Mouse (Mus musculus) retina, embryonic 14.5 days (tissue): ENCODE data around the gene Cd2bp2.
A peak's percentile ranks its signal among the peaks of the same experiment; 100 is the strongest.
"Not testable (repeated sequence)": the region's sequence is repeated elsewhere in the genome, so short reads cannot be mapped to it uniquely, and the experiment has no call there.

Source experiments
- DNase-seq: peaks from one replicate; pipeline ENCODE4 v3.0.0-alpha.2; 2015; ENCODE audit warnings: low spot score

Gene Cd2bp2

GRCm38 (mm10) chr7:127190672-127191071 lies 5.2 kb downstream of the Cd2bp2 start:
- DNase-seq: no peak

- no peak for DNase-seq
Observed at GRCm38 (mm10) chr7:127188305-127189276, 7.3 kb downstream of the Cd2bp2 start.

DNA sequence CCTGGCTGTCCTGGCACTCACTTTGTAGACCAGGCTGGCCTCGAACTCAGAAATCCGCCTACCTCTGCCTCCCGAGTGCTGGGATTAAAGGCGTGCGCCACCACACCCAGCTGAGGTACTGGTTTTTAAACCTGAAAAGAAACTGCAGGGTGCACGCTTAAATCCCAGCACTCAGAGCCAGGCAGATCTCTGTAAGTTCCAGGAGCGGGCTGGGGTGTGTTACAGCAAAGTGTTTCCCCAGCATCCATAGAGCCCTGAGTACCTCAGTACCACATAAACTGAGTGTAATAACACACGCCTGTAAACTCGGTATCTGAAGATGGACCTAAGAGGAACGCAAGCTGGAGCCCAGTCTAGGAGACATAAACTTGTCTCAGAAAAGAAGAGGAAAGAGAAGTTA lies 8.5 kb downstream of the Cd2bp2 start:
- DNase-seq: no peak

DNA sequence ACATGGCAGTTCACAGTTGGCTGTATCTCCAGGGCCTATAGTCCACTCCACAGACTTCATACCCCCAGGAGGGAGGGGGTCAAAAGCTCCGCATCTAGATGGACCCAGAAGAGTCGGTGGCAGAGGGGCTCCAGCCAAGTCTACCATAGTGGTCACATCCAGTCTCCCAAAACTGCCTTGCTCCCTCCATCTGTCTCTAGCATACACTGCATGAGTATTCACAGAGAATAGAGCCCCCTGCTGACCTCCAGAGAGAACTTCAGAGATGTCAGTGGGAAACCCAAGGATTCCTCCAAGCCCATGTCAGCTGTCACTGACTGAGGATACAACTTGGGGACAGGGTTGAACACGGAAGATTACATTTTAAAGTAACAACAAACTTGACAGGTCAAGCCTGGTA lies 10.2 kb downstream of the Cd2bp2 start:
- peak; percentile 66 for DNase-seq

DNA sequence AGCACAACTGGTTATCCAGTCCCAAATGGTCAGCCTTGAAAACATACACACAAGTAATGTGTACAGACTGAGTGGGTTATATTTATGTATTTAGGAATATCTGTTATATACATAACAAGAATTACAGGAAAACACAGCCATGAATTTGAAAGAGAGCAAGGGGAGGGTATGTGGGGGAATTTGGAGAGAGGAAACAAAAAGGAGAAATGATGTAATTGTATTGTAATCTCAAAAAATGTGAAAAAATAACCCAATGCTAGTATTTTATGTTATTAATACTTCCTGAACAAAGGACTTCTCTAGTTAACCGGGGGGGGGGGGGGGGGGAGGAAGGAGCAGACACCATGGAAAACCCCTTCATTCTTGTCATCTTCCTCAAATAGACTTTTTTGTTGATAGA lies 11.1 kb downstream of the Cd2bp2 start:
- no peak for DNase-seq

DNA sequence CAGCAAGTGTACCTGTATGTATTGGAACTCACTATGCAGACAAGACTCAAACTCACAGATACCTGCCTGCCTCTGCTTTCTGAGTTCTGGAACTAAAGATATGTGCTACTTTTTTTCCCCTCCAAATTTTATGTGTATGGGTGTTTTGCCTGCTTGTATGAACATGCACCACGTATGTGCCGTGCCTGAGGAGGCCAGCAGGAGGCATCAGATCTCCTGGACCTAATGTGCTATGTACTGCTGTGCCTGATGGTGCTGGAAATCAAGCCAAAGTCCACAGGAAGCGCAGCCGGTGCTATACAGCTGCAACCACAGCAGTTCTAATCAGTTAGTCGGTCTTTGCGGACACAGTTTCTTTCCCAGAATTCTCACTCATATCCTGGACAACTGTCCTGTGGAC lies 12.0 kb downstream of the Cd2bp2 start:
- peak; percentile 14 for DNase-seq

GRCm38 (mm10) chr7:127183345-127183744 lies 12.5 kb downstream of the Cd2bp2 start:
- DNase-seq: no peak

- not testable (repeated sequence) for DNase-seq
Observed at GRCm38 (mm10) chr7:127181724-127182123, 14.1 kb downstream of the Cd2bp2 start.

DNA sequence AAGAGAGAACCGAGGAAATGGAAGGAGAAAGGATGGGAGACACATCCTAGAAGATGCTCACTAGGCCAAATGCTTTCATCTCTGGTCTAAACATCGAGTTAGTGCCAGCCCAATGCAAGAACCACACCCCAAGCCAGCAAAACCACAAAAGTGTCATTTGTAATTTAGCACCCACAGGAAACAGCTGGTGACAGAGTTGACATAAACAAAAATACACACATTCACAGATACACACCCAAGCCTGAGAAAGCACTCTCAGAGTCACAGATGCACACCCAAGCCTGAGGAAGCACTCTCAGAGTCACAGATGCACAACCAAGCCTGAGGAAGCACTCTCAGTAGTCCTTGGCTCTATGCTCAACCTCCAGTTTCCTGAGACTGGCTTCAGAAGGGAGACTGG lies 15.1 kb downstream of the Cd2bp2 start:
- no peak for DNase-seq

GRCm38 (mm10) chr7:127176937-127177336 lies 18.9 kb downstream of the Cd2bp2 start:
- no peak for DNase-seq

- no peak for DNase-seq
Observed at GRCm38 (mm10) chr7:127166501-127166900, 29.3 kb downstream of the Cd2bp2 start.

DNA sequence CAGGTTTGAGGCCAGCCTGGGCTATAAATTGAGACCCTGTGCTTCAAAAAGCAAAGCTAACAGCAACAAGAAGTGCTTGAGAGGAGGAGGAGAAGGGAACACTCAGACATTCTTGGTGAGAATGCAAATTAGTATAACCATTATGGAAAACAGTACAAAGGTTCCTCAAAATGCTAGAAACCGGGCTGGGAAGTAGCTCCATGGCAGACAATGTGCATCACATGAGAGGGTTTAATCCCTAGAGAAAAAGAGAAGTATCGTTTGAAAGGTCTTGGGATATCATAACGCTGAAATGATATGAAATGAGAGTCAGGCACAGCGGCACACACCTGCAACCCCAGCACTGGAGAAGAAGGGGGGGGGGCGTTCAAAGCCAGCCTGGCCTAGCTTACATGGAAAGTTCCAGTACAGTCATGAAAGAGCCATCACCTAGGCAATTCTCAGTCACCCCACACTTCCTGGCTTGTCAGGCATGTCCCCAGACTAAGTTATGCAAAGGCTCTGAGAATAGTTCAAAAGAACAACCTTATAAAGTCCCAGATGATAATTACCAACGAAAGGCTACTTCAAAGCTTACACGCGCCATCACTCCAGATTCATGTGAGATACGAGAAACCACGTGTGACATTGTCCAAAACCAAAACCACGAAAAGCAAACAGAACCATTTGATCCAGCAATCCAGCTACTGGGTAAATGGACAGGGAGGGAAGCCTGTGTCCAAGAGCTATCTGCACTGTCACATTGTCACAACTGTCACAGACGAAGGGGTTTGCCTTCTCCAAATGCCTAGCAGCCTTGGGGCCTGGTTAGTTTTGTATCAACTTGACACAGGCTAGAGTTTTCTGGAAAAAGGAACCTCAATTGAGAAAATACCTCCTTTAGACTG lies 30.0 kb downstream of the Cd2bp2 start:
- no peak for DNase-seq

DNA sequence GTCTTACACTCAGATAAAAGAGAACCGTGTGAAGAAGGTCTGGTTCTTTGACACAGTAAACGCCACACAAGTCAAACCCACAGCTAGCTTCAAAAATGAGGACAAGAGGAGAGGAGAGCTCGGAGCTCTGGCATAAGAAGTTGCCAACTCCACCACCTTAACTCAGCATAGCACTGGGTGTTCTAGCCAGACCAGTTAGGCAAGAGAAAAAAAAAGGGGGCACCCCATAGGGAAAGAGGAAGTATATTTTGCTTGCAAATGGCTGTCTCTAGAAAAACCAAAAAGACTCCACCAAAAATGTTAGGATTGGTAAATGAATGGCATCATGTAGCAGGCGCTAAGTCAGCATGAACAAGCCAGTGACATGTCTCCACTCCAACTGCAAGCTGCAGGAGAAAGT lies 31.8 kb downstream of the Cd2bp2 start:
- no peak for DNase-seq

DNA sequence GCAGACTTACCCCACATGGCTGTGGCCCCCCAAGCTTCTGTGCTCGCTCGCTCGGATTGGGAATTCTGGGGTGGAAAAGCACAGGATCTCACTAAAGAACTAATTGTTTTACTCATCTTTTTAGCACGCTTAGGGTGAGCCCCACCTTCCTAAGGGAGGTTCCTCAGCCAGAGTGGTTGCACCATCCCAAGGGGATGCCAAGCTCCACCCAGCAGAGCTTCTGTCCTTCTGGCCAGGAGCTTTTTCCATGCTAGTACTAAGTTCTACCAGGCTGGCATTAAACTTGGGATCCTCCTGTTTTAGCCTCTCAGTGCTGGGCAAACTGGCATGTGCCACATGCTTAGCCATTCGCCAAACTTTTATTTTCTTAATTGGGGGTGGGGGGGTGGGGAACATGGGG lies 33.3 kb downstream of the Cd2bp2 start:
- no peak for DNase-seq

DNA sequence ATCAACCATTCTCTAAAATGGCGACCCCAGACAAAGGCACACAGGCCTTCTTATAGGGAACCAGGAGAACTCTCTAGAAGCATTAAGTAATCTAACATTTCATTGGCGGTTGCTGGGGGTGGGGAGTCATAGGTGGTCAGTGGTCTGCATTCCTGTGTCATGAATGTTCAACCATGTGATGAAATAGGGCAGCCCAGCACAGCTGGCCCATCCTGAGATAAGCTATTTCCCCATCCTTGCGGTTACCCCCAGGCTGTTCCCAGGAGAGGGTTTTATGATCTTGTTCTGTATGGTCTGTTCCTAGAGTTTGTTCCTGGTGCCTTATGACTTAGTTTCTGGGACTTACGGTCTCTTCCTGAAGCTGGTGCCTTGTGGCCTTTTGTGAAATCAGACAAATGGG lies 38.3 kb downstream of the Cd2bp2 start:
- DNase-seq: no peak

DNA sequence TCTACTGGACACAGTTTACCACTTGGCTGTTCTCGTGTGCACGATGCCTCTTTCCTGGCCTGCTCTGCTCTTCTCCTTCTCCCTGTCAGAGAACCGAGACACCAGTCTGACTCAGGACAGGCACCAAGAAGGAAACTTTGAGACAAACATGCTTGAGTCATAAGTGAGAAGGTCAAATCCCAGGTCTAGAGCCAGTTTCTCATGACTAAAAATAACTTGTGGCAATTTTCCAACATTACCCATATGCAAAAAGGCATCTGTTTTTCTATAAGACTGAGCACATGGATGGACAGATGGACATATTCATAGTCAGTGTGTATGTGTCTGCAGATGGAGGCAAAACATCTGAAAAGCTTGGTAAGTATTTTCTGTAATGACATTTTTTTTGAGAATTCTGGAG lies 42.4 kb downstream of the Cd2bp2 start:
- DNase-seq: no peak

GRCm38 (mm10) chr7:127152464-127152863 lies 43.4 kb downstream of the Cd2bp2 start:
- no peak for DNase-seq

DNA sequence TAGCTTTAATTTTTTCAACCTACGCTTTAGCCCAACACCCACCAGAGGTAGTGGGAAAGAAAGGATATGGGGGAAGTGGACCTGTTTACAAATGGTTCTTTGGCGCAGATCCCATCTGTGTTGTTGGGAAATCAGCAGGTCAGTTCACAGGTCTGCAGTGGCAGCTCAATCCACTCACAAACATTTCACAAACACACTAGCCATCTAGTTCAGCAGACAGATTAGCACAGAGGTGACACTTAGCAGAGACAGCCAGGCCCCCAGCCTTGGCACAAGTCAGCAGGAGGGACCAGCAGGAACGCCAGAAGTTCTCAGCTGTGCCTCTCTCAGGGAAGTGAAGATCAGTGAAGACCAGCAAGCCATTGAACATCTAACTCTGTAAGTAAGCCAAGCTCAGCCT lies 47.9 kb downstream of the Cd2bp2 start:
- DNase-seq: no peak

DNA sequence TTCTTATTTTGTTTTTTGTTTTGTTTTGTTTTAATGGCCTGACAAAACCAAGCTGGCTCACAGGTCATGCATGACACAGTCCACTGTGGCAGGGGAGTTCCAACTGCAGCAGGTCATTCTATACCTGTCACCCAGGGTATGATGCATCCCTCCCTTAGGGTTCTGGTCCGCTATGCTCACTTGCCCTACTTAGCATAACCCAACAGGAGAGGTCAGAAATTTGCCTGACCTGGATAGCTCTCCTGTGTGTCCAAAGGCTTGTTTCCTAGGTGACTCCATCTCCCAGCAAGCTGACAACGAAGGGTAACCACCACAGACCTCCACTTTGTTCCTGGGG lies 49.6 kb downstream of the Cd2bp2 start:
- DNase-seq: no peak

DNA sequence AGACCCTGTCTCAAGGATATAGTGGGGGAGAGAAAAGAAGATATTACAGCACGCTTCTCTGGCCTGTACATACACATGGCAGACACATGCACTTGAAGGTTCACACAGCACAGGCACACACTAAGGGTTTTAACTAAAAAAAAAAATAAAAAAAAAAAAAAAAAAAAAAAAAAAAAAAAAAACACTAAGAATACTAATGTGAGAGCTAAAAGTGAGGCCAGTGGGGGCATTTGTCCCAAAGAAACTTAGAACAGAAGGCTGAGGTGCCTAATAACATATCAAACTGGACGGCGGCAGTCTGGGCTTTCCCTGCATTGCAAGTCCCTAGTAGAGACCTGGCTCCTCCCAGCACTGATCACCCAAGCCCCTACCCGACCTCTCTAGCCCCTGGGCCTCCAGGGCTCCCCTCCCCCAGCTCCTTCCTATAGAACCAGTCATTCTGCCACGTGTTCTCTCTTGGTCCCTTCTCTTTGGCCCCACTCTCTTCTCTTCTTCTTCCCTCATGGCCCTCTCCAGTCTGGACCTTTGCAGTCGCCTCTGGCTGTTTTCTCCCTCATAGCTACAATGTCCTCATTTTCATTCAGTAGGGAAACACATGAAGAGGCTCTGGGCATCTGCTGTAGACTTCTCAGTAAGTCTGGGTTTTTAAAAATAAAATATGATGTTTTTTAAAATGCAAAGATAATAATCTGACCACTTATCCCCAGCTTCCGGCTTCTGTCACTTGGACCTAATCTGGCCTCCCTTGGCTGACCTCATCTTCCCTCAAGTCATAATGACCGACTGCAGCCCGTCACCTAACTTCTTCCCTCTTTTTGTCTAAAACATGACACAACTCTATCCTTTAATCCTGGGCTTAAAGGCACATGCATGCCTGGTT lies 50.2 kb downstream of the Cd2bp2 start:
- DNase-seq: peak; percentile 24

GRCm38 (mm10) chr7:127144412-127144811 lies 51.4 kb downstream of the Cd2bp2 start:
- no peak for DNase-seq

DNA sequence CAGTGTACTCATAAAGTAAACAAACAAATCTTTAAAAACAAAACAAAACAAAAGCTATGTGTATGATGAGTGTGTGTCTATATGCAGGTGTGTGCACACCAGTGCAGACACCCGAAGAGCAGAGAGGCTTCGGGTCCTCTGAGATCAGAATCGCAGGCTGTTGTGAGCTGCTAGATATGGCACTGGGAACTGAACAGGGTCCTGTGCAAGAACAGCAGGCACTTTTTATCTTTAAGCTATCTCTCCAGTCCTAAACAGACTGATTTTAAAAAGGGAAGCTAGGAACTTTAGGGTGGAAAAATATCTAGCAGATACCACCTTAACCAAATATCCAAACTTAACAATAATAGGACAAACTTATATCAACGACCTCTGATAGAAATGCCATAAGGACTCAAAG lies 53.2 kb downstream of the Cd2bp2 start:
- DNase-seq: no peak
